ENCODE assay signal across 18 mouse cellular contexts in genomic region chr9:122415056-122415775, GRCm38 (mm10).
"Had no signal": no experiment of that assay in that cellular context is flagged by ENCODE, and none has a peak within 500 bp of the region (broad histone marks: within the 10 kb centered on the region; RNA-seq: fewer than 3 reads in every experiment).

No protein-coding gene starts in this region.

- H3K9me3 ChIP-seq: limb, embryonic 13.5 days; lung, embryonic 15.5 days; midbrain, embryonic 10.5 days; neural tube, embryonic 15.5 days; stomach, embryonic 15.5 days had no signal

- H3K4me3 ChIP-seq: limb, embryonic 13.5 days; lung, embryonic 15.5 days; midbrain, embryonic 10.5 days; myocyte; neural tube, embryonic 15.5 days; stomach, embryonic 15.5 days had no signal

- H3K4me1 ChIP-seq: limb, embryonic 13.5 days; lung, embryonic 15.5 days; midbrain, embryonic 10.5 days; stomach, embryonic 15.5 days had no signal

- H3K36me3 ChIP-seq: limb, embryonic 13.5 days; lung, embryonic 15.5 days; midbrain, embryonic 10.5 days; neural tube, embryonic 15.5 days; stomach, embryonic 15.5 days had no signal

- H3K27me3 ChIP-seq: lung, embryonic 15.5 days; stomach, embryonic 15.5 days had no signal

- H3K9ac ChIP-seq: limb, embryonic 13.5 days; liver, embryonic 14.5 days; lung, embryonic 15.5 days; neural tube, embryonic 15.5 days; stomach, embryonic 15.5 days had no signal

- DNase-seq: kidney, adult 11 months; kidney, adult 9 months; kidney, postnatal 36 days; layer of hippocampus, adult 9-11 months; left cerebral cortex, postnatal 4 days; midbrain, embryonic 14.5 days; right cerebral cortex, postnatal 4 days; spleen, adult 18-20 months; thymus, adult 2 months; thymus, postnatal 36 days had no signal

- H3K4me2 ChIP-seq: limb, embryonic 13.5 days; lung, embryonic 15.5 days; neural tube, embryonic 15.5 days; stomach, embryonic 15.5 days had no signal

- H3K27ac ChIP-seq: kidney, postnatal 0 days; limb, embryonic 13.5 days; liver, embryonic 14.5 days; lung, embryonic 15.5 days; midbrain, embryonic 10.5 days; neural tube, embryonic 15.5 days; stomach, embryonic 15.5 days had no signal
